Mouse (Mus musculus): Measurements from ENCODE around the gene Supt4a. TPM values are rescaled to one million over a fixed set of nuclear protein-coding genes. Genes with fewer than 3 reads are reported as not detected.

Gene Supt4a
- polyA plus RNA-seq, 1 experiment from 2014 or later = 152 TPM

- WGBS = 80% methylated on average over 5 of the region's 5 CpGs
- no peaks in the 10 kb centered on the region for H3K9me3 ChIP-seq (ENCODE audit: control insufficient read depth, low read length)
- no peaks in the 10 kb centered on the region for H3K36me3 ChIP-seq (replicated peaks; ENCODE audit: control insufficient read depth, insufficient read depth)
- H3K4me2 ChIP-seq (replicated peaks) = no peak overlapping the region
- H3K27me3 ChIP-seq (ENCODE audit: control insufficient read depth, insufficient read depth, low read length) = no peaks in the 10 kb centered on the region; the same call in 1 of the 2 replicates
- ATAC-seq (ENCODE audit: low FRiP score) = no peak
- DNase-seq (ENCODE audit: low spot score) = no peak
- no peak overlapping the region for H3K27ac ChIP-seq
- no peak overlapping the region for H3K9ac ChIP-seq
- H3K4me1 ChIP-seq (replicated peaks; ENCODE audit: control insufficient read depth, insufficient read depth, low read length) = no peaks in the 10 kb centered on the region
- no peak overlapping the region for H3K4me3 ChIP-seq (replicated peaks; ENCODE audit: low read length)
These were observed 33.7 kb upstream of the Supt4a start for GRCm38 (mm10) chr11:87703654-87704053.

- no peaks in the 10 kb centered on the region for H3K4me1 ChIP-seq (replicated peaks; ENCODE audit: control insufficient read depth, insufficient read depth, low read length)
- no peak for ATAC-seq (ENCODE audit: low FRiP score)
- 77% methylated on average over 9 of the region's 9 CpGs for WGBS
These were observed 33.1 kb upstream of the Supt4a start for GRCm38 (mm10) chr11:87704289-87704688.

GRCm38 (mm10) chr11:87707570-87707969 lies 29.8 kb upstream of the Supt4a start:
- H3K9ac ChIP-seq = no peak overlapping the region
- no peaks in the 10 kb centered on the region for H3K36me3 ChIP-seq (replicated peaks; ENCODE audit: control insufficient read depth, insufficient read depth)
- 0 out of 2 replicates have a peak, but pooled peaks cover 8% of the 10 kb centered on the region for H3K4me1 ChIP-seq (replicated peaks; ENCODE audit: control insufficient read depth, insufficient read depth, low read length)
- WGBS = 14% methylated on average over 8 of the region's 8 CpGs
- H3K9me3 ChIP-seq (ENCODE audit: control insufficient read depth, low read length) = no peaks in the 10 kb centered on the region
- no peak overlapping the region for H3K4me2 ChIP-seq (replicated peaks)
- H3K4me3 ChIP-seq (replicated peaks; ENCODE audit: low read length) = no peak overlapping the region
- no peak overlapping the region for H3K27ac ChIP-seq
- DNase-seq (ENCODE audit: low spot score) (no peak), ATAC-seq (ENCODE audit: low FRiP score) (no peak)
- H3K27me3 ChIP-seq (ENCODE audit: control insufficient read depth, insufficient read depth, low read length) = peaks cover 8% of the 10 kb centered on the region; the same call in 1 of the 2 replicates

More at GRCm38 (mm10) chr11:87704289-87704688, 33.1 kb upstream of the Supt4a start:
- Histone ChIP-seq H3K9me3 (ENCODE audit: control insufficient read depth, low read length) (no peaks in the 10 kb centered on the region), H3K27ac (no peak overlapping the region), H3K4me3 (replicated peaks; ENCODE audit: low read length) (no peak overlapping the region), H3K27me3 (ENCODE audit: control insufficient read depth, insufficient read depth, low read length) (peaks cover 6% of the 10 kb centered on the region; the same call in 1 of the 2 replicates), H3K36me3 (replicated peaks; ENCODE audit: control insufficient read depth, insufficient read depth) (no peaks in the 10 kb centered on the region), H3K4me2 (replicated peaks) (no peak overlapping the region), H3K9ac (no peak overlapping the region)
- DNase-seq (ENCODE audit: low spot score) = no peak

GRCm38 (mm10) chr11:87708979-87709378 lies 28.4 kb upstream of the Supt4a start:
- Histone ChIP-seq H3K4me1 (replicated peaks; ENCODE audit: control insufficient read depth, insufficient read depth, low read length) (0 out of 2 replicates have a peak, but pooled peaks cover 8% of the 10 kb centered on the region), H3K9ac (no peak overlapping the region), H3K36me3 (replicated peaks; ENCODE audit: control insufficient read depth, insufficient read depth) (no peaks in the 10 kb centered on the region), H3K4me2 (replicated peaks) (no peak overlapping the region), H3K9me3 (ENCODE audit: control insufficient read depth, low read length) (no peaks in the 10 kb centered on the region), H3K27me3 (ENCODE audit: control insufficient read depth, insufficient read depth, low read length) (peaks cover 8% of the 10 kb centered on the region; the same call in 1 of the 2 replicates), H3K4me3 (replicated peaks; ENCODE audit: low read length) (no peak overlapping the region), H3K27ac (no peak overlapping the region)
- WGBS = 84% methylated on average over 5 of the region's 5 CpGs
- no peak for DNase-seq (ENCODE audit: low spot score)
- ATAC-seq (ENCODE audit: low FRiP score) = no peak

- Histone ChIP-seq H3K4me1 (replicated peaks; ENCODE audit: control insufficient read depth, insufficient read depth, low read length) (0 out of 2 replicates have a peak, but pooled peaks cover 8% of the 10 kb centered on the region), H3K27me3 (ENCODE audit: control insufficient read depth, insufficient read depth, low read length) (peaks cover 8% of the 10 kb centered on the region; the same call in 1 of the 2 replicates), H3K36me3 (replicated peaks; ENCODE audit: control insufficient read depth, insufficient read depth) (no peaks in the 10 kb centered on the region), H3K4me3 (replicated peaks; ENCODE audit: low read length) (peak overlapping the region; percentile 16; the same call in 1 of the 2 replicates), H3K9ac (peak overlapping the region; percentile 40; the same call in 1 of the 2 replicates), H3K4me2 (replicated peaks) (peak overlapping the region; percentile 48), H3K27ac (no peak overlapping the region), H3K9me3 (ENCODE audit: control insufficient read depth, low read length) (no peaks in the 10 kb centered on the region)
- 16% methylated on average over 21 of the region's 21 CpGs for WGBS
- ATAC-seq (ENCODE audit: low FRiP score) (no peak), DNase-seq (ENCODE audit: low spot score) (peak; percentile 29)
These were observed 27.7 kb upstream of the Supt4a start for GRCm38 (mm10) chr11:87709513-87710261.

- 60% methylated on average over 7 of the region's 7 CpGs for WGBS
- DNase-seq (ENCODE audit: low spot score) (no peak), ATAC-seq (ENCODE audit: low FRiP score) (no peak)
- Histone ChIP-seq H3K27me3 (ENCODE audit: control insufficient read depth, insufficient read depth, low read length) (peaks cover 8% of the 10 kb centered on the region; the same call in 1 of the 2 replicates), H3K4me3 (replicated peaks; ENCODE audit: low read length) (peak overlapping the region; percentile 16; the same call in 1 of the 2 replicates), H3K9ac (peak overlapping the region; percentile 40; the same call in 1 of the 2 replicates), H3K9me3 (ENCODE audit: control insufficient read depth, low read length) (no peaks in the 10 kb centered on the region), H3K36me3 (replicated peaks; ENCODE audit: control insufficient read depth, insufficient read depth) (no peaks in the 10 kb centered on the region), H3K4me1 (replicated peaks; ENCODE audit: control insufficient read depth, insufficient read depth, low read length) (0 out of 2 replicates have a peak, but pooled peaks cover 8% of the 10 kb centered on the region), H3K4me2 (replicated peaks) (peak overlapping the region; percentile 48), H3K27ac (no peak overlapping the region)
These were observed 27.1 kb upstream of the Supt4a start for GRCm38 (mm10) chr11:87710262-87710615.

- no peak overlapping the region for H3K4me3 ChIP-seq (replicated peaks; ENCODE audit: low read length)
- H3K27ac ChIP-seq = no peak overlapping the region
- 85% methylated on average over 4 of the region's 4 CpGs for WGBS
- no peak overlapping the region for H3K4me2 ChIP-seq (replicated peaks)
- no peaks in the 10 kb centered on the region for H3K9me3 ChIP-seq (ENCODE audit: control insufficient read depth, low read length)
- H3K9ac ChIP-seq = no peak overlapping the region
- ATAC-seq (ENCODE audit: low FRiP score) (no peak), DNase-seq (ENCODE audit: low spot score) (no peak)
- no peaks in the 10 kb centered on the region for H3K36me3 ChIP-seq (replicated peaks; ENCODE audit: control insufficient read depth, insufficient read depth)
- H3K27me3 ChIP-seq (ENCODE audit: control insufficient read depth, insufficient read depth, low read length) = peaks cover 8% of the 10 kb centered on the region; the same call in 1 of the 2 replicates
- 0 out of 2 replicates have a peak, but pooled peaks cover 8% of the 10 kb centered on the region for H3K4me1 ChIP-seq (replicated peaks; ENCODE audit: control insufficient read depth, insufficient read depth, low read length)
These were observed 25.2 kb upstream of the Supt4a start for GRCm38 (mm10) chr11:87712188-87712587.

- WGBS = 86% methylated on average over 4 of the region's 4 CpGs
These were observed 21.4 kb upstream of the Supt4a start for GRCm38 (mm10) chr11:87715999-87716398.

GRCm38 (mm10) chr11:87719526-87719925 lies 17.8 kb upstream of the Supt4a start:
- DNase-seq (ENCODE audit: low spot score) = no peak
- Histone ChIP-seq H3K9ac (no peak overlapping the region), H3K9me3 (ENCODE audit: control insufficient read depth, low read length) (no peaks in the 10 kb centered on the region), H3K4me2 (replicated peaks) (no peak overlapping the region), H3K27ac (no peak overlapping the region), H3K4me1 (replicated peaks; ENCODE audit: control insufficient read depth, insufficient read depth, low read length) (no peaks in the 10 kb centered on the region), H3K4me3 (replicated peaks; ENCODE audit: low read length) (no peak overlapping the region), H3K27me3 (ENCODE audit: control insufficient read depth, insufficient read depth, low read length) (no peaks in the 10 kb centered on the region), H3K36me3 (replicated peaks; ENCODE audit: control insufficient read depth, insufficient read depth) (no peaks in the 10 kb centered on the region)
- no peak for ATAC-seq (ENCODE audit: low FRiP score)
- WGBS = 64% methylated on average over 7 of the region's 7 CpGs

More at GRCm38 (mm10) chr11:87715999-87716398, 21.4 kb upstream of the Supt4a start:
- DNase-seq (ENCODE audit: low spot score) (no peak), ATAC-seq (ENCODE audit: low FRiP score) (no peak)
- H3K9me3 ChIP-seq (ENCODE audit: control insufficient read depth, low read length) = no peaks in the 10 kb centered on the region
- H3K27ac ChIP-seq = no peak overlapping the region
- no peak overlapping the region for H3K4me2 ChIP-seq (replicated peaks)
- no peaks in the 10 kb centered on the region for H3K27me3 ChIP-seq (ENCODE audit: control insufficient read depth, insufficient read depth, low read length)
- H3K9ac ChIP-seq = no peak overlapping the region
- H3K36me3 ChIP-seq (replicated peaks; ENCODE audit: control insufficient read depth, insufficient read depth) = no peaks in the 10 kb centered on the region
- no peak overlapping the region for H3K4me3 ChIP-seq (replicated peaks; ENCODE audit: low read length)
- no peaks in the 10 kb centered on the region for H3K4me1 ChIP-seq (replicated peaks; ENCODE audit: control insufficient read depth, insufficient read depth, low read length)

All from hindbrain, embryonic 14.5 days (tissue).